Mouse (Mus musculus) naive thymus-derived CD4-positive, alpha-beta T cell, adult 5 months (primary cell): ENCODE results near the gene Rhox3a. TPM values are rescaled to one million over a fixed set of nuclear protein-coding genes. Genes with fewer than 3 reads are reported as not detected.

Experiments
- polyA plus RNA-seq: library from polyadenylated mRNA; unstranded; fragments of 100-300 nt; shearing (Covaris generic); gene quantifications from one replicate; pipeline ENCODE4 v1.2.1, GENCODE M21; 2017

Gene Rhox3a
- not detected for polyA plus RNA-seq

GRCm38 (mm10) chrX:37249619-37250018 is at the start of gene Rhox3a:
Gene Rhox3a (plus strand): TSS chrX:37249919.

GRCm38 (mm10) chrX:37210941-37211340 is 38.8 kb upstream of the Rhox3a start, which contains the start of gene Gm9:
Gene Gm9 (minus strand): TSS chrX:37211041.

GRCm38 (mm10) chrX:37222158-37222557 is 27.6 kb upstream of the Rhox3a start, which contains the start of gene Rhox1:
Gene Rhox1 (minus strand): TSS chrX:37222258.

GRCm38 (mm10) chrX:37244676-37245075 is 5.0 kb upstream of the Rhox3a start, which contains the start of gene Rhox2a:
Gene Rhox2a (plus strand): TSS chrX:37244976.

GRCm38 (mm10) chrX:37265038-37265437 is 15.3 kb downstream of the Rhox3a start, which contains the start of gene Rhox4a:
Gene Rhox4a (plus strand): TSS chrX:37265338.

Other genes starting within 250 kb of the Rhox3a start
- not detected for gene Sowahd, start 201.1 kb upstream of the Rhox3a start, polyA plus RNA-seq
- gene Rpl39, start 164.5 kb upstream of the Rhox3a start, polyA plus RNA-seq = 514 TPM
- 13.0 TPM for gene Upf3b, start 139.6 kb upstream of the Rhox3a start, polyA plus RNA-seq
- 16.9 TPM for gene Nkap, start 123.1 kb upstream of the Rhox3a start, polyA plus RNA-seq
- gene Akap14, start 81.1 kb upstream of the Rhox3a start, polyA plus RNA-seq = not detected
- 154 TPM for gene Ndufa1, start 58.8 kb upstream of the Rhox3a start, polyA plus RNA-seq
- gene Rnf113a1, start 58.7 kb upstream of the Rhox3a start, polyA plus RNA-seq = 6.5 TPM
- gene Gm9, start 38.9 kb upstream of the Rhox3a start, polyA plus RNA-seq = not detected
- gene Rhox1, start 27.7 kb upstream of the Rhox3a start, polyA plus RNA-seq = not detected
- gene Rhox2a, start 4.9 kb upstream of the Rhox3a start, polyA plus RNA-seq = not detected
- gene Rhox4a, start 15.4 kb downstream of the Rhox3a start, polyA plus RNA-seq = 0.37 TPM
- gene Rhox3a2, start 130.1 kb downstream of the Rhox3a start, polyA plus RNA-seq = not detected
- gene Rhox4a2, start 140.9 kb downstream of the Rhox3a start, polyA plus RNA-seq = not detected
- not detected for gene Rhox2b, start 162.1 kb downstream of the Rhox3a start, polyA plus RNA-seq
- gene Rhox4b, start 182.6 kb downstream of the Rhox3a start, polyA plus RNA-seq = not detected
- not detected for gene Rhox2c, start 203.8 kb downstream of the Rhox3a start, polyA plus RNA-seq
- gene Rhox3c, start 208.7 kb downstream of the Rhox3a start, polyA plus RNA-seq = not detected
- not detected for gene Rhox4c, start 230.4 kb downstream of the Rhox3a start, polyA plus RNA-seq
- gene Rhox2d, start 243.5 kb downstream of the Rhox3a start, polyA plus RNA-seq = not detected